Mouse (Mus musculus) stomach, postnatal 0 days (tissue): ENCODE measurements around the gene Slc15a3. TPM values are rescaled to one million over a fixed set of nuclear protein-coding genes. Genes with fewer than 3 reads are reported as not detected.

Experiments
- ATAC-seq: fragments of 200-750 bp; cut with Nextera tagmentation; 2 replicates; pipeline ENCODE4 v1.8.0; 2017; ENCODE audit not compliant: low FRiP score, low TSS enrichment
- DNase-seq: peaks from one replicate; pipeline ENCODE4 v3.0.0-alpha.2; 2016; ENCODE audit warnings: low spot score
- H3K27ac ChIP-seq: fragments of 300-500 bp; sonication (generic); replicated peaks from 2 replicates; pipeline ENCODE4 v1.5.1; 2014; ENCODE audit warnings: mild to moderate bottlenecking, control low read depth
- H3K27me3 ChIP-seq: fragments of 300-500 bp; sonication (generic); 2 replicates; pipeline ENCODE4 v1.6.1; 2014; ENCODE audit warnings: low read length; ENCODE audit not compliant: control insufficient read depth, insufficient read depth
- H3K36me3 ChIP-seq: fragments of 300-500 bp; sonication (generic); 2 replicates; pipeline ENCODE4 v1.6.1; 2014; ENCODE audit warnings: low read length, mixed read lengths; ENCODE audit not compliant: control insufficient read depth, insufficient read depth
- H3K4me1 ChIP-seq: fragments of 300-500 bp; sonication (generic); replicated peaks from 2 replicates; pipeline ENCODE4 v1.6.1; 2014; ENCODE audit warnings: antibody characterized with exemption; ENCODE audit not compliant: control insufficient read depth, insufficient read depth
- H3K4me2 ChIP-seq: fragments of 300-500 bp; sonication (generic); replicated peaks from 2 replicates; pipeline ENCODE4 v1.6.1; 2014; ENCODE audit warnings: low read depth, mild to moderate bottlenecking, control low read depth, moderate library complexity
- H3K4me3 ChIP-seq: fragments of 300-500 bp; sonication (generic); 2 replicates; pipeline ENCODE4 v1.5.1; 2014; ENCODE audit warnings: low read depth, low read length, control low read depth
- H3K9ac ChIP-seq: fragments of 300-500 bp; sonication (generic); 2 replicates; pipeline ENCODE4 v1.6.1; 2014; ENCODE audit warnings: mild to moderate bottlenecking, low read length, control low read depth, mixed read lengths
- H3K9me3 ChIP-seq: fragments of 300-500 bp; sonication (generic); 2 replicates; pipeline ENCODE4 v1.6.1; 2016; ENCODE audit warnings: low read length; ENCODE audit not compliant: control insufficient read depth
- CTCF ChIP-seq: IDR thresholded peaks from 2 replicates; pipeline ENCODE4 v1.5.1; 2016; ENCODE audit warnings: antibody characterized with exemption, low read depth, mild to moderate bottlenecking, moderate library complexity
- EP300 ChIP-seq: optimal IDR thresholded peaks from 2 replicates; pipeline ENCODE3; 2016; ENCODE audit warnings: antibody characterized with exemption
- WGBS: fragments of 180-500 bp; shearing (Covaris S2); extraction: QIAGEN DNeasy Blood & Tissue Kit; methylation state at CpG from one replicate; pipeline ENCODE4 v1.1.7; 2014; 5-methylcytosine and 5-hydroxymethylcytosine counted together
- polyA plus RNA-seq: library from polyadenylated mRNA; unstranded; fragments of >200 nt; fragmentation: Nextera tagmentation; extraction: Ambion mirVana; gene quantifications from 2 replicates; pipeline ENCODE4 v1.2.1, GENCODE M21; 2015

Gene Slc15a3
- polyA plus RNA-seq = 4.0 and 5.2 TPM in 2 replicates

DNA sequence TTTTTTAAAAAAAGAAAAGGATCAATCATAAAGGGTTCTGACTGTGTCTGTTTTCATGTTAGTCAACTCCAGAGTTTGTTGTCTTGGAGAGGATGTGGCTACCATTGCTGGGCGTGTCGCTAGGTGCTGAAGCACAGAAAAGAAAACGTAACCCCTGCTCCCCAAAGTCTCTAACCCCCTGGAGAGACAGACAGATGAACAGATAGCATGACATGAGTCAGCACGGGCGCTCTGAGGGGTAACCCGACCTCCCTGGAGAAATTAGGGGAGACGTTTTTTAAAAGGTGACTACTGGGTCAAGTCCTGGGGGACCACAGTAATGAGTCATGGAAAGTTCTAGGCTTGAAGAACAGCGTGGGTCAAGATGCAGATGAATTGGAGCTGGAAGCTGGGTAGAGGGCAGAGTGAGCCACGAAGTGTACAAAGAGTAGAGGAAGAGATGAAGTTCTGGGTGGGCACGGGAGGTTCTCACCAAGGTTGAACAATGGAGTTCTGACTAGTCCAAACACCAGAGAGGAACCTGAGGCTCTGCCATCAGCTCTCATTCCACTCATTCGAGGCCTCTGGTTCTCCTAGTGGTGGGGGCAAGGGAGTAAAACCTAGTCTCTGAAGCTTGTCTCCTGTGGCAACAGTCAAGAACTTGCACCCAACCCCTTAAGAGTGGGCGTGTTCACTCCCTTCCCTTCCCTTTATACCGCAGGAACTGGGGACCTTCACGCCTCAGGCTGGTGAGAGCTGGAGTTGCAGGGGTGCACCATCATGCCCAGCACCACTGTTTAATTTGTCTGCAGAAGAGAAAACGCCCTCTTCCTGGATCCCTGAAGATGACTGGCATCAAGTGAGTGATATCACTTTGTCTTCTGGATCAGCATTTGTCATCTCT lies at the start of gene Slc15a3:
Slc15a3 (plus strand) TSS at position 718 of the 883 bp plus-strand sequence.
- WGBS = 72% methylated on average over 15 of the region's 15 CpGs
- no peak for ATAC-seq
- Histone ChIP-seq H3K27me3 (no peaks in the 10 kb centered on the region), H3K9ac (no peak within 1 kb of the TSS), H3K4me2 (no peak within 1 kb of the TSS), H3K36me3 (no peaks in the 10 kb centered on the region), H3K27ac (no peak within 1 kb of the TSS), H3K9me3 (no peaks in the 10 kb centered on the region), H3K4me3 (no peak within 1 kb of the TSS), H3K4me1 (no peaks in the 10 kb centered on the region)
- TF ChIP-seq CTCF = no peak
- TF ChIP-seq EP300 = no peak
- DNase-seq = no peak

DNA sequence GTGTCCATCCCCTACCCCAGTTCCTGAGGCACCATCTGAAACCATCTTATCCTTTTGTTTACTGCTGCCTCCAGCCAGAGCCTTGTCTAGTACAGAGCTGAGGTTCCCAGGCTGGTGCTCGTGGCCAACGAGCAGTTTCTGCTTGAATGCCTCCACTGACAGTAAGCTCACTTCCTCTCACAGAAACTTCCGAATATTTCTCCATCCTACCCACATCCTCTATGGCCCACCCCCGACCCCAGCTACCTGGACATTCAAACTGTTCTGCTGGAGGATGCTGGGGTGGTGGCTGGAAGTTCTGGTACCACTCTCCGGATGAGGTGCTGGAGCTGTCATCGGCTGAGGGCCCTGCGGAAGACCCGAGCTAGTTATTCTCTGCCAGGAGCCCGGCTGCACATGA lies 49.2 kb upstream of the Slc15a3 start:
- no peak overlapping the region for H3K27ac ChIP-seq
- DNase-seq (no peak), ATAC-seq (no peak)
- H3K4me2 ChIP-seq = no peak overlapping the region
- H3K4me3 ChIP-seq = no peak overlapping the region
- no peak overlapping the region for H3K9ac ChIP-seq
- H3K27me3 ChIP-seq = no peaks in the 10 kb centered on the region
- H3K4me1 ChIP-seq = no peaks in the 10 kb centered on the region
- H3K36me3 ChIP-seq = no peaks in the 10 kb centered on the region
- no peaks in the 10 kb centered on the region for H3K9me3 ChIP-seq
- WGBS = 72% methylated on average over 9 of the region's 9 CpGs
- no peak for TF ChIP-seq EP300
- TF ChIP-seq CTCF = no peak

DNA sequence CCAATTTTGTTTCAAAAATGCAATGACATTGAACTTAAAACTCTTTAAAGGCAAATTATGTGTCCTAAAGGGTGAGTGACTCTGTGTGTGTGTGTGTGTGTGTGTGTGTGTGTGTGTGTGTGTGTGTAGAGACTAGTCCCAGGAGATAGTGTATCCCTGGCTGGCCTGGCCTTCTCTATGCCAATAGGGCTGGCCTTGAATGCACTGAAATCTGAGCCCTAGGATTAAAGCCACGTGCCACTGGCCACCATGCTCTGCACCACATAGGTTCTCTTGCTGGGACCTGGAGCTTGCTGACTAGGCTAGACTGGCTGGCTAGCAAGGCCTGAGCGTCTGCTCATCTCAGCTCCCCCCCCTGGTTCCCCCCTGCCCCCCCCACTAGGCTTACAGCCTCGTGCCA lies 46.5 kb upstream of the Slc15a3 start:
- no peaks in the 10 kb centered on the region for H3K27me3 ChIP-seq
- no peaks in the 10 kb centered on the region for H3K9me3 ChIP-seq
- H3K9ac ChIP-seq = no peak overlapping the region
- H3K4me1 ChIP-seq = no peaks in the 10 kb centered on the region
- TF ChIP-seq CTCF (no peak), EP300 (no peak)
- ATAC-seq = no peak
- H3K36me3 ChIP-seq = no peaks in the 10 kb centered on the region
- H3K4me3 ChIP-seq = no peak overlapping the region
- 41% methylated on average over 3 of the region's 3 CpGs for WGBS
- H3K4me2 ChIP-seq = no peak overlapping the region
- H3K27ac ChIP-seq = no peak overlapping the region
- no peak for DNase-seq

DNA sequence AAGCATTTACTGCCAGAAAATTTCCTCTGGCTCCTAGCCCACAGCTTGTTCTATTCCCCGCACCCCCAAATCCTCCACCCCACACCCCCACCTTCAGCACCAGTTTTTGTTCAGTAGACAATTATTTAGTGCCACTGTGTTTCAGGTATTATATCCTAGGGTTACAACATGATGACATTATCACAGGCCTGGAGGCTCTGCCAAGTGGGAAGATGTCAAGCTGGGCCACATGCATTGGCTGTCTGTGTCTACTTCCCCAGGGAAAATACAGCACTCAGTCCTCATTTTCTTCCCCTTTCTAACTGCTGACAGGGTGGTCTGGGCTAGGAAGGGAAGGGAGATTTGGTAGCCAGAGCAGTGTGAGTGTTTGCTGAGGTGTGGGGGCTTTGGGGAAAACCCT lies 44.6 kb upstream of the Slc15a3 start:
- ATAC-seq (no peak), DNase-seq (no peak)
- 58% methylated on average over 1 of the region's 1 CpGs for WGBS
- no peak for TF ChIP-seq EP300
- TF ChIP-seq CTCF = no peak
- Histone ChIP-seq H3K27me3 (no peaks in the 10 kb centered on the region), H3K4me1 (no peaks in the 10 kb centered on the region), H3K9me3 (no peaks in the 10 kb centered on the region), H3K36me3 (no peaks in the 10 kb centered on the region), H3K4me2 (no peak overlapping the region), H3K27ac (no peak overlapping the region), H3K9ac (no peak overlapping the region), H3K4me3 (no peak overlapping the region)

DNA sequence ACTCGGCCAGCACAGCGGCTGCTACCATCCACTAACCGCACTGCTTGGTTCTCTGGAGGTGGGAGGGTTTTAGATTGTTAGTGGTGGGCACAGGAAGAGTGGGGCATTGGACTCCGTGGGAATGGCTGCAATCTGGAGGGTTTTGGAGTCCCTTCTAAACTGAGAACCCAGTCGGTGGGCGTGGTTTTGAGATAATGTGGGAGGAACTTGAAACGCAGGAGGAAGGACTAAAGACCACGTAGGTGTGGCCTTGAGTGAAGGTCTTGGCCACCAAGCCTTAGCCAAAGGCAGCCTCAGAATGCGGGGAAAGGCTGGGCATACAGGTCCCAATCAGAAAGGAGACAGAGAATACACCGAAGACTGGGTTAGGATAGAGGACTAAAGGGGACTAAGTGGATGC lies 41.0 kb upstream of the Slc15a3 start:
- no peak overlapping the region for H3K4me3 ChIP-seq
- DNase-seq (no peak), ATAC-seq (no peak)
- no peak overlapping the region for H3K9ac ChIP-seq
- H3K27ac ChIP-seq = no peak overlapping the region
- no peak for TF ChIP-seq CTCF
- TF ChIP-seq EP300 = no peak
- 64% methylated on average over 10 of the region's 10 CpGs for WGBS
- H3K36me3 ChIP-seq = no peaks in the 10 kb centered on the region
- no peak overlapping the region for H3K4me2 ChIP-seq
- H3K9me3 ChIP-seq = no peaks in the 10 kb centered on the region
- no peaks in the 10 kb centered on the region for H3K27me3 ChIP-seq
- H3K4me1 ChIP-seq = no peaks in the 10 kb centered on the region

DNA sequence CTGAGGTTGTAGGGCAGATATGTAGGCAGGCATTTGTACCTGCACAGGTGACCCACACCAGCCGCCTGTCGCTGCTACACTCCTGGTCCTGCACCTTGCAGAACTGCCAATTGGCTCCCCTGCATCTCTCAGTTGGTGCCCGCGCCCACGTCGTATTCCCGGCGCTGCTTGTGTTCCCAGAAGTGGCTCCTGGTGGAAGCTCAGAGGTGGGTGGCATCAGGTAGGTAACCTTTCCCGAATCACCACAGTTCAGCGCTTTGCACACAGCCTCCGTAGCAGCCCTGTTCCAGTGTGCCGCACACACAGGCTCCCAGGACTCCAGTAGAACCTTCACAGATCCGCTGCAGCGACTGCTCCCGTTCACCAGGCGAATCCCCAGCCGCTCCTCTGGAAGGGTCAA lies 40.4 kb upstream of the Slc15a3 start:
- H3K4me2 ChIP-seq = no peak overlapping the region
- H3K4me3 ChIP-seq = no peak overlapping the region
- no peak overlapping the region for H3K27ac ChIP-seq
- no peaks in the 10 kb centered on the region for H3K9me3 ChIP-seq
- H3K27me3 ChIP-seq = no peaks in the 10 kb centered on the region
- ATAC-seq = no peak
- H3K9ac ChIP-seq = no peak overlapping the region
- no peaks in the 10 kb centered on the region for H3K4me1 ChIP-seq
- 97% methylated on average over 17 of the region's 17 CpGs for WGBS
- no peak for TF ChIP-seq EP300
- TF ChIP-seq CTCF = no peak
- DNase-seq = no peak
- no peaks in the 10 kb centered on the region for H3K36me3 ChIP-seq
